Mouse (Mus musculus) hindlimb bud, embryonic 11.5 days (tissue): ENCODE measurements around the gene Olfr968.

Source experiments
- DNase-seq: peaks from one replicate; pipeline ENCODE4 v3.0.0-alpha.2; 2012; ENCODE audit warnings: low read depth, low spot score; ENCODE audit errors: extremely low spot score

Gene Olfr968

DNA sequence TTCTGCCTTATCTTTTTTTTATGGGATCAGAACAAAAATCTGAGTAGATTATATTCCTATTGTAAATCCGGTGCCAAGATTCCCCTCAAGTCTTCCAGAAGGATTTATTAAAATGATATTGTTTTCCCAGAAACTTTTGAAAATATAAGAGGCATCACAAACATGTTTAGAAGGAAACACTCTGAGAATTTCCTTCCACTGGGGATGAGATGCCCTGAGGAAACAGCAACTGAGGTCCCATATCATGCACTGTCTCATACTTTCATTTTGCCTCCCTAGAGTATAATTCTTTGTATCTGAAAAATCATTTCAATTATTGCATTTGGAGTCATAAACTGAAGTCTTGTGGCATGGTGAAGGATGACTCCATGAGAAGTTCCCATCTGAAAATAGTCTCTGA, at the start of gene Olfr968:
Olfr968 (minus strand) TSS at position 101 of the 400 bp plus-strand sequence.
- no peak for DNase-seq

DNA sequence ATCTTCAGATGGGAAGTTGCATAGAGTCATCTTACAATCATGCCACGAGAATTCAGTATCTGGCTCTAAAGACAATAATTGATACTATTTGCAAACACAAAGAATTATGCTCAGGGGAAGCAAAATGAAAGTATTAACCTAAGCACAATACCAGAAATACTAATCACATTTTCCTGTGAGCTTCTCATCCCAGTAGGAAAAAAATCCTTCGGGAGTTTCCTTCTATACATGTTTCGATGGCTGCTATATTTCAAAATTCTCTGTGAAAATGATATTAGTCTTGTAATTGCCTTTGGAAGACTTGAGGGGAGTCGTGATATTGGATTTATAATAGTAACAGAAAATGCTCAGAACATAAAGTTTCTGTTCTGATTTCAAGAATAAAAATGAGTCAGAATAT, 25.5 kb upstream of the Olfr968 start, which contains the start of gene Olfr970:
Olfr970 (plus strand) TSS at position 301 of the 400 bp plus-strand sequence.
- no peak for DNase-seq

DNA sequence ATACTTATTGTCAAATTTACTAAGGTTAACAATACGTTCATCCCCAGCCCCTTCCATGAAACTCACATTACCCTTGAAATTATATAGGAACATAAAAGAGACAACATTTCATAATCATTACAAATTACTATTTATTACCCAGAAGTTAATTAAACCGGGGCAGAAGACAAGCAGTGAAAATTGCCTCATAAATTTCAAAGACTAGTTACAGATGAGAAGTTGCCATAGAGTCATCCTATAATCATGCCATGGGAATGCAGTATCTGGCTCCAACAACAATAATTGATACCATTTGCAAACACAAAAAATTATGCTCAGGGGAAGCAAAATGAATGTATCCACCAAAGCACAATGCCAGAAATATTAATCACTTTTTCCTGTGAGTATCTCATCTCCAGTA, 7.5 kb upstream of the Olfr968 start, which contains the start of gene Olfr969:
Olfr969 (plus strand) TSS at position 388 of the 400 bp plus-strand sequence.
- DNase-seq = no peak

DNA sequence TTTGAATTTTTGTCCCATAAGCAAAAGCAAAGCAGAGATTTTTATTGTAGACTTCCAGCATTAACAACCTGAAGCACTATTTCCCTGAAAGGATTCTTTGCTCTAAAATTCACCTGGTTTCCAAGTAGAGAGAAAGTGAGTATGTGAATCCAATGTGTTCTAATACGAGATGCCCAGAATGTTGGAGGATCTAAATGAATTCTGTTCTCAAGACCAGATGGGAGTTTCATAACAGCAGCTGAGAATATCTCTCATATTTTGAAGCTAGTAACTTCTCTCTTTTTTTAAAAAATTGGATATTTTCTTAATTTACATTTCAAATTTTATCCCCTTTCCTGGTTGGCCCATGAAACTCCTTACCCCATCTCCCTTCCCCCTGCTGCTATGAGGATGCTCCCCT, 36.6 kb downstream of the Olfr968 start:
- no peak for DNase-seq

DNA sequence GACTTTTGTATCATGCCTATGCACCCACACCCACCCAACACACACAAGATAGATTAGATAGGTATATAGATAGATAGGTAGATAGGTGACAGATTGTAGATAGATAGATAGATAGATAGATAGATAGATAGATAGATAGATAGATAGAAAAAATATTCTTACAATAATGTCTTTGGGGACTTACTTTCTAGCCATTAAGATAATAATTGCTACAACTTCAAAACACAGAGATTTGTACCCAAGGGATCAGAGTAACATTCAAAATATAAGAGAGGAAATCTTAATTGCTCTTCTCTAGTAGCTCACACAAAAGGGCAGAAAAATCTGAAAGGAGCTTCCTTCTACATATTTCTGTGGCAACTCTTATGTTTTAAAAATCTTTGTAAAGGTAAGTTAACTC, 37.1 kb downstream of the Olfr968 start, which contains the start of gene Olfr967:
Olfr967 (plus strand) TSS at position 301 of the 400 bp plus-strand sequence.
- no peak for DNase-seq

DNA sequence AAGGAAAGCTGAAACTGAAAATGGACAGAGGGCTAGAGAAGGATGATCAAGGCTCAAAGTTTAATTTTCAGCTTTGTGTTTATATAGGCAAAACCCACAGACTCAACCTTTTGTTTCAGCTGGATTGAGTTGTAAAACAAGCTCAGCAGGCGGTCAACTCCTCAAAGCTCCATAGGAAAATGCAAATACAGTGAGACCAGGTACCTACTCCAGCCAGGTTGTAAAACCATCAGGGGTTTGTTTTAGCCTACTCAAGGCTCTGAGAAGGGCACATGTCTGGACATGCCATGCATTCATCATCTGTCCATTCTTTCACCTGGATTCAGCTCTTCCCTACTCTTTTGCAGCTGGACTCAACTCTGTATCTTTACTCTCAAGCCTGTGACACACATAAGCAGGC, 42.3 kb downstream of the Olfr968 start:
- DNase-seq = no peak

DNA sequence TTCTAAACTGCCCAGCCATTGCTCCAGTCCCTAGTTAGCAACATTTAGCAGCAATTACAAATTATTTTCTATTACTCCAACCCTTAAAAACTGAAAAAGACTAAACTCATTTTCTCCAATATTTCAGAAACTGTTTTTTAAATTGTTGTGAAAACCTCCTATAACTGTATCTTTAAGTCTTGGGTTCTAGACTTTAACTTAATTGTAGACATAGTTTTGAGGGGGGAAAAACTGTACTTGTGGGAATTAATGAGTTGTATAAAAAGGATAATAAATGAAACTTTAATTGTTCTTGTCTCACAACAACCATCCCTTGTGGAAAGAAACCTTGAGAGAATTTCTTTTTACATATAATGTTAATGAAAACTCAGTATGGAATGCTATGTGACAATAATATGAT, 52.4 kb downstream of the Olfr968 start, which contains the start of gene Olfr150:
Olfr150 (plus strand) TSS at position 301 of the 400 bp plus-strand sequence.
- no peak for DNase-seq
